Mouse (Mus musculus) heart, embryonic 16.5 days (tissue): Measurements from ENCODE around the gene Fam104a. TPM values are rescaled to one million over a fixed set of nuclear protein-coding genes. Genes with fewer than 3 reads are reported as not detected.

Source experiments
- ATAC-seq: fragments of 200-750 bp; cut with Nextera tagmentation; replicated peaks from 2 replicates; pipeline ENCODE4 v1.8.0; 2017; ENCODE audit warnings: moderate number of reproducible peaks; ENCODE audit not compliant: insufficient read depth, low FRiP score; ENCODE audit errors: extremely low read depth
- H3K27ac ChIP-seq: fragments of 300-500 bp; sonication (generic); 2 replicates; pipeline ENCODE4 v1.5.1; 2014; ENCODE audit warnings: mild to moderate bottlenecking, low read length, control low read depth, moderate library complexity
- H3K27me3 ChIP-seq: fragments of 300-500 bp; sonication (generic); 2 replicates; pipeline ENCODE4 v1.6.1; 2014; ENCODE audit warnings: low read length, mixed read lengths; ENCODE audit not compliant: control insufficient read depth, insufficient read depth
- H3K36me3 ChIP-seq: fragments of 300-500 bp; sonication (generic); 2 replicates; pipeline ENCODE4 v1.6.1; 2014; ENCODE audit not compliant: control insufficient read depth, insufficient read depth
- H3K4me1 ChIP-seq: fragments of 300-500 bp; sonication (generic); 2 replicates; pipeline ENCODE4 v1.6.1; 2014; ENCODE audit warnings: low read length, mixed read lengths; ENCODE audit not compliant: control insufficient read depth, insufficient read depth
- H3K4me2 ChIP-seq: fragments of 300-500 bp; sonication (generic); 2 replicates; pipeline ENCODE4 v1.6.1; 2014; ENCODE audit warnings: low read depth, mild to moderate bottlenecking, control low read depth, low read length
- H3K4me3 ChIP-seq: fragments of 300-500 bp; sonication (generic); 2 replicates; pipeline ENCODE4 v1.5.1; 2014; ENCODE audit warnings: mild to moderate bottlenecking, control low read depth, low read length
- H3K9ac ChIP-seq: fragments of 300-500 bp; sonication (generic); 2 replicates; pipeline ENCODE4 v1.6.1; 2014; ENCODE audit warnings: low read length, control low read depth
- H3K9me3 ChIP-seq: fragments of 300-500 bp; sonication (generic); replicated peaks from 2 replicates; pipeline ENCODE4 v1.6.1; 2016; ENCODE audit warnings: low read length; ENCODE audit not compliant: control insufficient read depth
- WGBS: fragments of 180-500 bp; shearing (Covaris S2); extraction: QIAGEN DNeasy Blood & Tissue Kit; methylation state at CpG from one replicate; pipeline ENCODE4 v1.1.7; 2014; 5-methylcytosine and 5-hydroxymethylcytosine counted together
- polyA plus RNA-seq: library from polyadenylated mRNA; unstranded; fragments of >200 nt; fragmentation: Nextera tagmentation; extraction: Ambion mirVana; gene quantifications from 2 replicates; pipeline ENCODE4 v1.2.1, GENCODE M21; 2015

The Fam104a gene
- polyA plus RNA-seq, 1 experiment from 2014 or later, result 41.1 TPM

GRCm38 (mm10) chr11:113722405-113723090, 38.6 kb upstream of the Fam104a start:
- no peak overlapping the region for H3K27ac ChIP-seq
- H3K4me1 ChIP-seq, result peaks cover 11% of the 10 kb centered on the region
- peaks cover 8% of the 10 kb centered on the region; the same call in 1 of the 2 replicates for H3K36me3 ChIP-seq
- H3K9me3 ChIP-seq, result no peaks in the 10 kb centered on the region
- no peak overlapping the region for H3K9ac ChIP-seq
- H3K4me2 ChIP-seq, result 0 out of 2 replicates have a peak overlapping the region, but pooled peaks have one; percentile 5
- no peaks in the 10 kb centered on the region for H3K27me3 ChIP-seq
- no peak overlapping the region for H3K4me3 ChIP-seq
- WGBS, result 46% methylated on average over 14 of the region's 14 CpGs
- no peak for ATAC-seq

GRCm38 (mm10) chr11:113717767-113718424, 33.9 kb upstream of the Fam104a start:
- Histone ChIP-seq H3K4me2 (no peak overlapping the region), H3K9ac (no peak overlapping the region)

GRCm38 (mm10) chr11:113716132-113716531, 32.2 kb upstream of the Fam104a start:
- Histone ChIP-seq H3K9me3 (no peaks in the 10 kb centered on the region), H3K4me2 (no peak overlapping the region), H3K4me3 (no peak overlapping the region), H3K4me1 (no peaks in the 10 kb centered on the region), H3K27me3 (no peaks in the 10 kb centered on the region), H3K9ac (no peak overlapping the region), H3K27ac (no peak overlapping the region), H3K36me3 (no peaks in the 10 kb centered on the region)
- ATAC-seq, result no peak
- 87% methylated on average over 2 of the region's 2 CpGs for WGBS

More at GRCm38 (mm10) chr11:113717767-113718424, 33.9 kb upstream of the Fam104a start:
- Histone ChIP-seq H3K27ac (no peak overlapping the region), H3K4me3 (no peak overlapping the region), H3K9me3 (no peaks in the 10 kb centered on the region), H3K27me3 (no peaks in the 10 kb centered on the region), H3K4me1 (peaks cover 5% of the 10 kb centered on the region), H3K36me3 (no peaks in the 10 kb centered on the region)
- WGBS, result 62% methylated on average over 16 of the region's 16 CpGs
- ATAC-seq, result no peak

- Histone ChIP-seq H3K9me3 (no peaks in the 10 kb centered on the region), H3K36me3 (no peaks in the 10 kb centered on the region), H3K27me3 (no peaks in the 10 kb centered on the region), H3K4me2 (no peak overlapping the region), H3K4me3 (no peak overlapping the region), H3K27ac (no peak overlapping the region), H3K4me1 (peaks cover 3% of the 10 kb centered on the region; the same call in 1 of the 2 replicates), H3K9ac (no peak overlapping the region)
- WGBS, result 62% methylated on average over 7 of the region's 7 CpGs
- no peak for ATAC-seq
Measured at GRCm38 (mm10) chr11:113715078-113715674, 31.2 kb upstream of the Fam104a start.

GRCm38 (mm10) chr11:113711061-113711460, 27.1 kb upstream of the Fam104a start:
- WGBS, result 77% methylated on average over 1 of the region's 1 CpGs
- no peak for ATAC-seq
- peaks cover 3% of the 10 kb centered on the region; the same call in 1 of the 2 replicates for H3K36me3 ChIP-seq
- H3K9ac ChIP-seq, result no peak overlapping the region
- no peak overlapping the region for H3K27ac ChIP-seq
- H3K27me3 ChIP-seq, result no peaks in the 10 kb centered on the region
- 0 out of 2 replicates have a peak, but pooled peaks cover 3% of the 10 kb centered on the region for H3K9me3 ChIP-seq
- no peak overlapping the region for H3K4me2 ChIP-seq
- peaks cover 3% of the 10 kb centered on the region; the same call in 1 of the 2 replicates for H3K4me1 ChIP-seq
- no peak overlapping the region for H3K4me3 ChIP-seq

- Histone ChIP-seq H3K9ac (peak overlapping the region; percentile 11; the same call in 1 of the 2 replicates), H3K4me2 (peak overlapping the region; percentile 19; the same call in 1 of the 2 replicates)
- ATAC-seq, result peak; percentile 19; the same call in 1 of the 2 replicates
Measured at GRCm38 (mm10) chr11:113710257-113710777, 26.4 kb upstream of the Fam104a start.

GRCm38 (mm10) chr11:113709731-113710256, 25.8 kb upstream of the Fam104a start, which contains the start of gene Cpsf4l:
Cpsf4l (minus strand) TSS chr11:113710017.
- H3K4me3 ChIP-seq, result peak within 1 kb of the TSS; percentile 11; the same call in 1 of the 2 replicates
- H3K36me3 ChIP-seq, result peaks cover 3% of the 10 kb centered on the region; the same call in 1 of the 2 replicates
- no peaks in the 10 kb centered on the region for H3K27me3 ChIP-seq
- peak within 1 kb of the TSS; percentile 11; the same call in 1 of the 2 replicates for H3K9ac ChIP-seq
- H3K4me2 ChIP-seq, result peak within 1 kb of the TSS; percentile 19; the same call in 1 of the 2 replicates
- 0 out of 2 replicates have a peak, but pooled peaks cover 3% of the 10 kb centered on the region for H3K9me3 ChIP-seq
- H3K4me1 ChIP-seq, result peaks cover 3% of the 10 kb centered on the region; the same call in 1 of the 2 replicates
- WGBS, result 20% methylated on average over 11 of the region's 11 CpGs
- ATAC-seq, result peak; percentile 79
- H3K27ac ChIP-seq, result peak within 1 kb of the TSS; percentile 26

More at GRCm38 (mm10) chr11:113710257-113710777, 26.4 kb upstream of the Fam104a start:
- Histone ChIP-seq H3K36me3 (peaks cover 3% of the 10 kb centered on the region; the same call in 1 of the 2 replicates), H3K27me3 (no peaks in the 10 kb centered on the region), H3K9me3 (0 out of 2 replicates have a peak, but pooled peaks cover 3% of the 10 kb centered on the region), H3K4me1 (peaks cover 3% of the 10 kb centered on the region; the same call in 1 of the 2 replicates), H3K4me3 (no peak overlapping the region; the same call in 1 of the 2 replicates), H3K27ac (peak overlapping the region; percentile 26)
- WGBS, result 17% methylated on average over 10 of the region's 10 CpGs

- Histone ChIP-seq H3K27ac (no peak overlapping the region), H3K4me1 (peaks cover 3% of the 10 kb centered on the region; the same call in 1 of the 2 replicates), H3K9ac (no peak overlapping the region; the same call in 1 of the 2 replicates), H3K9me3 (0 out of 2 replicates have a peak, but pooled peaks cover 3% of the 10 kb centered on the region), H3K27me3 (no peaks in the 10 kb centered on the region), H3K36me3 (peaks cover 3% of the 10 kb centered on the region; the same call in 1 of the 2 replicates), H3K4me2 (no peak overlapping the region), H3K4me3 (peak overlapping the region; percentile 11; the same call in 1 of the 2 replicates)
- ATAC-seq, result no peak; the same call in 1 of the 2 replicates
- 27% methylated on average over 15 of the region's 15 CpGs for WGBS
Measured at GRCm38 (mm10) chr11:113709272-113709671, 25.3 kb upstream of the Fam104a start.
